Mouse (Mus musculus) layer of hippocampus, adult 6 months (tissue): ENCODE data around the gene Fbxw9. TPM values are rescaled to one million over a fixed set of nuclear protein-coding genes. Genes with fewer than 3 reads are reported as not detected.
A peak's percentile ranks its signal among the peaks of the same experiment; 100 is the strongest.

Experiments used
- long read RNA-seq, 2 experiments: library from polyadenylated mRNA; unstranded; transcript quantifications; one replicate each; pipeline ENCODE4 v2.0.0; 2019 to 2020
- microRNA-seq: library from miRNA; unstranded; fragments of <30 nt; microRNA quantifications from one replicate; pipeline ENCODE4 v1.2.0, GENCODE M21; 2020
- polyA plus RNA-seq: library from polyadenylated mRNA; unstranded; fragments of <200 nt; fragmentation: Nextera tagmentation; gene quantifications from 2 replicates; pipeline ENCODE4 v1.2.3, GENCODE M21; 2021

Gene Fbxw9
- 13.4 and 14.1 TPM in 2 replicates for polyA plus RNA-seq
- long read RNA-seq, experiment 1, transcript Fbxw9-201 (10 exons, 1,907 nt): major isoform, 18 of 33 reads
- long read RNA-seq, experiment 1, partial matches to known transcripts: 6 of 33 reads
- long read RNA-seq, experiment 1, other reads (novel, unspliced or antisense): 4 of 33 reads
- long read RNA-seq, experiment 2, transcript Fbxw9-203 (9 exons, 1,993 nt): minor isoform, 16 of 107 reads
- long read RNA-seq, experiment 2, transcript Fbxw9-201 (10 exons, 1,907 nt): major isoform, 67 of 107 reads
- long read RNA-seq, experiment 2, partial matches to known transcripts: 12 of 107 reads
- long read RNA-seq, experiment 2, other reads (novel, unspliced or antisense): 12 of 107 reads

DNA sequence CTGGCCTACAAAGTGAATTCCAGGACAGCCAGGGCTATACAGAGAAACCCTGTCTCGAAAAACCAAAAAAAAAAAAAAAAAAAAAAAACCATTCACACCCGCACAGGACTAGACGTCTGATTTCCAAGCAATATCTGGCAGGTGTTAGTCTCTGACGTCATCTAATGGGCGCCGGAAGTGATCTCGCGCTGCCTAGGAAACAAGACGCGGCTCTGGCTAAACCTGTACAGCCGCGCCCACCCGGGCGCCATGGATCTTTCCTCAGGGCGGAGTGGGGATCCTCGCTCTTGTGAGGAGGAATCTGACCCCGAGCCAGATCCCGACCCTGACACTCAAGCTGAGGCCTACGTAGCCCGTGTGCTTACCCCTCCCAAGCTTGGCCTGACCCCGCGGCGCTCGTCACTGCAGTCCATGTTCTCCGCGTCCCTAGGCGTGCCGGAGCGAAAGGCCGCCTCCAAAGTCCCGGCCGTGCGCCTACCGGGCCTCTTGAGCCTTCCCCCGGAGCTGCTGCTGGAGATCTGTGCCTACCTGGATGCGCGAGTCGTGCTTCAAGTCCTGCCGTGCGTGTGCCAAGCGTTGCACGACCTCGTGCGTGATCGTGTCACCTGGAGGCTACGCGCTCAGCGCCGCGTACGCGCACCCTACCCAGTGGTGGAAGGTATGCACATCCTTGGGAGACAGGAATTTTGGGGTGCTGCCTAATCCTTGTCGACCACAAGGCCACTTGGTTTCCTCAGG is at the start of gene Fbxw9:
Fbxw9 (plus strand) TSS at position 177 of the 738 bp plus-strand sequence.

GRCm38 (mm10) chr8:85014431-85014830 is 45.4 kb upstream of the Fbxw9 start, which contains the start of gene Best2:
Best2 (minus strand) TSS chr8:85014531.

DNA sequence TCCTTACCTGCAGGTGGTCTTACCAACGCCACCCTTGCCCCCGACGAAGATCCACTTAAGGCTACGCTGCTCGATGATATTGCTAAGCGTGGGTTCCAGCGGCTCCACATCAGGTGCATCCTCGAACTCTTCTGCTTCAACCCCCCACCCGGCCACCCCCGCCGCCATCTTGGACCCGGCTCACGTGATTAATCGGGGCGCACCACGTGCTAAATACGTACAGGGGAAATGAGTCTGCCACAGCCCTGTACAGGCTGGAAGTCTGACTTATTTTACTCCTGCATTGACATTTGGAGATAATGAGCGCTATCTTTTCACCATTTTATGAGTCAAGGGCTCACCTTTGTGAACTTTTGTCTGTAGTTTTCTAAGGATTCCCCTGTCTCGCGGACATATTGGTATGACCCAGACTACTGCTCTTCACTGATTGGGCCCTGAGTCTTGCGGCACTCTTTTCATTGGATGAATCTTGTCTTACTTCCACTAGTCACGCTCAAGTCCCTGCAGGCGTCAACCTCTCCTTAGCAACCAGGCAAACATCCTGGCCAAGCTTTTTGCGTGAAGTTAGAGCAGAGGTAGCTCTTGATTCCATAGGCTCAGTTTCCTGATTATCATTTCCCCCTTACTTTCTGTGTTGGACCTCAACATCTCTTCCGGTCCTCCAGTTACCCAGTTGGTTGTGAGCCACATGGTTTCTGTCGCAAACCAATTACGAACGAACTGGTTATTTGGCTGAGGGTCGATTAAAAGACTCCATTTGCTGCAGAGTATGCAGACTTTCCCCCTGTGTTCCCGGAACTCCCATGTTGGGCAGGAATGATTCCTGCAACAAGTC is 34.5 kb upstream of the Fbxw9 start, which contains the start of gene Asna1:
Asna1 (minus strand) TSS at position 184 of the 835 bp plus-strand sequence.

GRCm38 (mm10) chr8:85026670-85027515 is 33.0 kb upstream of the Fbxw9 start, which contains the start of gene Trir:
Trir (plus strand) TSS chr8:85026823.

DNA sequence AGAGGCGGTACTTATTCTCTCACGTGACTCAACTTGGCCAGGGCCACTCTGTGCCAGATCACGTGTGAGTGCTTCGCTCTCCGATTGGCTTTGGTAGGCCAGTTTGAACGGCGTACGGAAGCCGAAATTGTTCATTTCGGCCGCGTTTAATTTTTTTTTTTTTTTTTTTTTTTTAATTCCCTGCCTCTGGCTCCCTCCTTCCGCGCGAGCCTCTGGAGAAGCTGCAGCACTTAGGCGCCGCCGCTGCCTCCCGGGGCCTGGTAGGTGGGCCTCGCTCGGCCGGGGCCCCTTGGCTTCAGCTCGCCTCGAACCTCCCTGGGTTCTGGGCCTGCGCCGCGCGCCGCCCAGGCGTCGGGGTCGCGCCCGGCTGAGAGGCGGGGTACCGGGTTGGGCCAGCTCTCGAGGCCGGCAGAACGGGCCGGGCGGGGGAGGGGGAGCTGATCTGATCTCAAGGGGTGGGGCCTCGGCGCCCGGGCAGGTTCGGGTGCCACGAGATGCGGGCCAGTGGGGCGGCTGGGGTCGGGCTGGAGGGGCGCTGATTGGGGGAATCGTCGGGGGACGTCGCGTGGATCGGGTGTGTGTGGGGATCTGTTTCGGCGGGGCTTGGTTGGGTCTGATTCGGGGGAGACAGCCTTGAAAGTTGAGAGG is 23.0 kb upstream of the Fbxw9 start, which contains the start of gene Tnpo2:
Tnpo2 (plus strand) TSS at position 198 of the 648 bp plus-strand sequence.

DNA sequence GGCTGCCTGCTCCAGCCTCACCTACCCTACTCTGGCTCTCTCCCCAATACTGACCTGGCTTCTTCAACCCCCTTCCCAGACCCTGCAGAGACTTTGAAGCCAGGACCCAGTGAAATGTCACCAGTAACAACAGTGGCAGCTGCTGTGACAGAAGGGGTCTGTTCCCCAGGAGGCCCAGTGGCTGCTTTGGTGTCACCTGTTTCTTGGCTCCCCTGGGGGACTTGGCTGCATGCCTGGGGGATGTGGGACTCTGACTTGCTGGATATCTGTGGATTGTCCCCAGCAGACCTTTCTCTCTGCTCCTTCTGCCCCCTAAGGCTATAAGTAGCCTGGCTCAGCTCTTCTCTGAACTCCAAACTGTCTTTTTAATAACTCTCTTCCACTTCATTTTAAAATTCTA is 8.1 kb downstream of the Fbxw9 start, which contains the start of gene Gm5741:
Gm5741 (minus strand) TSS at position 1 of the 400 bp plus-strand sequence.

DNA sequence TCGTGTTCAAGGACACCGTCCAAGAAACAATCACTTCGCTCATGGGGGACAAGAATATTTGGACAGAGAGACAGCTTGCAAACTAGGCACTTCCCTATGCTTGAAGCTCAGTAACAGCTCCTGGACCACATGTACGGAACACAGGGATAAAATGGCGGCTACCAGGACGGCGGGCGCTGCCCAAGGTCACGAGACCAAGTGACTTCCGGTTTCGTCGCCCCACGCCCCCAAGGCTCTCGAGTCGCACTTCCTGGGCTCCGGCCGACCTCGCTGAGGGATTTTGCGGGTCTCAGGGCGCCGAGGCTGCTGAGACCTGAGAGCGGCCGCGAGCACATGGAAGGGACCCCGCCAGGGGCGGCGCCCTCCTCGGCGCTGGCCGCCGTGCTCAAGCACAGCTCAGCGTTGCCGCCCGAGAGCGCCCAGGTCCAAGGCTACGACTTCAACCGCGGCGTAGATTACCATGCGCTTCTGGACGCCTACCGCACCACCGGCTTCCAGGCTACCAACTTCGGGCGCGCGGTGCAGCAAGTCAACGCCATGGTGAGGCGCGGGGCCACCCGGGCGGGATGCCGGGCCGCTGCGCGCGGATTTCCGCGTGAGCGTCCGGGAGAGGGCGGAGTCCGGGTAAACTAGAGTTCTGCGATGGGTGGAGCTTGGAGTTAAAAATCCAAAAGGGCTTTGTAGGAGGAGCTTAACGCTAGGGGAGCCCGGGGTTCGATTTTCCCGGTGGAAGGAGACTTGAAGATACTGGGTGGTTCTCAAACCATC is 11.8 kb downstream of the Fbxw9 start, which contains the start of gene Dhps:
Dhps (plus strand) TSS at position 244 of the 768 bp plus-strand sequence.

DNA sequence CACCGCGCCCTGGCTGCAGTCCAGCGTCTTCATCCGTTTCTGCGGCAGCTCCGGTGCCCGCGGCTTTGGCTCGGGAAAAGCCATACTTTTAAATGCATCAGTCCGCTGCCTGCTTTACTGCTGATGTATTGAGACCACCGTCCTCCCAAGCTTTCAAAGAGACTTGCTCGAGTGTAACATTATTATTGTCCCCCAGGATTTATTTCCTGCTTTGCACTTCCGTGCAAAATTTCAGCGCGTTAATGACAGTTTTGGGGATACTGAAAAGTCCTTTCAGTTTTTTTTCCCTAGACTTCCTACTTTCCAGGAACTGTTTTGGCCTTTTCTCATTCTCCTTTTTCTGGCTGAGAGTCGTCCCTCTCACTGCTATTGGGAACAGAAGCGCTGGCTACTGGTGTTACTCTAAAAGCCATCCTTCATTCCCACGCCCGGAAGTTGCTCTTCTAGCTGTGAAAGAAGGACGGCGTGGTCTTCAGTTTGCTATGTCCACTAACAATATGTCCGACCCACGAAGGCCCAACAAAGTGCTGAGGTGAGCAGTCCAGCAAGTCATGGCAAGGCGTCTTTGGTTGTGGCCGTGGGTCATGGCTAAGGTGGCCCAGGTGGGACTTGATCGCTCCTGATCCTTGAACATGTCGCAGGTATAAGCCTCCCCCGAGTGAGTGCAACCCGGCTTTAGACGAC is 20.8 kb downstream of the Fbxw9 start, which contains the start of gene Wdr83os:
Wdr83os (plus strand) TSS at position 209 of the 684 bp plus-strand sequence.

DNA sequence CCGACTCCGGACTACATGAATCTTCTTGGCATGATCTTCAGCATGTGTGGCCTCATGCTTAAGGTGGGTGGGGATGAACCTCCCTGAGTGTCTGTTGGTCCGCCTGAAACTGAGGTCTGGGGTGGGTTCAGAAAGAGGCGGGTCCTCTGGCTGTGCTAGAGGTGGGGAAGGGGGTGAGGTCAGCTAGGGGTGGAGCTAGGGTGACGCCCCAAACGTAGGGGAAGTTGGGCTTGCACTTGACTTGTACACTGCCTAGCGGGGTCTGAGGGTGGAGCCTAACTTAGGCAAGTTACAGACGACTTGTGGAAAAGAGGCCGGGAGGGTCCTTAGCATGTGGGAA is 21.3 kb downstream of the Fbxw9 start, which contains the start of gene Wdr83:
Wdr83 (minus strand) TSS at position 91 of the 340 bp plus-strand sequence.

DNA sequence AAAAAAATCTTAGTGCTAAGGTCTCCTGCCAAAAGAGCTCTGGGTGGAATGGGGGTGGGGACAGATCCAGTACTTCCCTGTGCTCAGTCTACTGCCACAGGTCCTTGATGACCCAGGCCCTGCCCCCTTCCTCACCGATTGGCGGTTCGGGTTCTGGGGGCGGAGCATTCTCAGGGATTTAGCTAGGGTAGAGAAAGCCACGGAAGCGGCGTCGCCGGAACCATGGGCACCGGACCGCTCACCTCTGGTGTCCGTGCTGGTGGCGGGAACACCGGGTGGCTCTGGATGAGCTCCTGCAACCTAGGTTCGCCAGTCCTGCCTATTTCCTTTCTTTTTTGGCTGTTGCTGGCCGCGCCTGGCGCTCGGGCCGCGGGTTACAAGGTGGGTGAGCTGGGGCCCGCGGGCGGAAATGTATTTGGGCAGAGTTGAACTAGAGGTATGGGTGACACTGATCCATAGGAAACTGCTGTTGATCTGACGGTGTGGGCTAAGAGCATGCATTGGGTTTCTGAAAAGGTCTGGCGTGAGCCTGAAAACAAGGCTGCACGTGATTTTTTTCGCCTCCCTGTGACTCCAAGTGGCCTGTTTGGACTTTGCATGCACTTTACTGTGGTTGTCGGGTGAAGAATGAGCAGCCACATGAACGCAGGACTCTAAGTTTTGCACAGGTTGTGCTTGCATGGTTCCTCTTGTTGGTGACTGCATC is 23.4 kb downstream of the Fbxw9 start, which contains the start of gene Man2b1:
Man2b1 (plus strand) TSS at position 163 of the 706 bp plus-strand sequence.

Small RNA genes within 50 kb of the gene (microRNA-seq; reads per million reads assigned to microRNA genes)
- not detected for gene Gm23388
- 2.1 reads per million, percentile 3 among the genes with 10 or more reads in this experiment for gene Mir7070

Other genes with a start within 250 kb of the Fbxw9 start
- gene Dand5, start 237.2 kb upstream of the Fbxw9 start, polyA plus RNA-seq: 14.6 and 16.6 TPM in 2 replicates
- gene Gadd45gip1, start 228.5 kb upstream of the Fbxw9 start, polyA plus RNA-seq: 36.3 and 37.5 TPM in 2 replicates
- 132 and 159 TPM in 2 replicates for gene Rad23a, start 219.4 kb upstream of the Fbxw9 start, polyA plus RNA-seq
- gene Calr, start 213.1 kb upstream of the Fbxw9 start, polyA plus RNA-seq: 92.3 and 126 TPM in 2 replicates
- 21.3 and 22.2 TPM in 2 replicates for gene Farsa, start 203.1 kb upstream of the Fbxw9 start, polyA plus RNA-seq
- 18.5 and 21.1 TPM in 2 replicates for gene Syce2, start 187.9 kb upstream of the Fbxw9 start, polyA plus RNA-seq
- gene Gcdh, start 166.1 kb upstream of the Fbxw9 start, polyA plus RNA-seq: 22.7 and 24.2 TPM in 2 replicates
- gene Klf1, start 158.1 kb upstream of the Fbxw9 start, polyA plus RNA-seq: 0.15 and 0.30 TPM in 2 replicates
- gene Dnase2a, start 151.5 kb upstream of the Fbxw9 start, polyA plus RNA-seq: 4.5 and 6.6 TPM in 2 replicates
- gene Mast1, start 122.7 kb upstream of the Fbxw9 start, polyA plus RNA-seq: 11.2 and 18.3 TPM in 2 replicates
- 0.15 TPM in 1 of 2 replicates, not detected in the other for gene Rtbdn, start 113.1 kb upstream of the Fbxw9 start, polyA plus RNA-seq
- gene Gm49661, start 90.6 kb upstream of the Fbxw9 start, polyA plus RNA-seq: not detected in 2 replicates
- 688 and 751 TPM in 2 replicates for gene Prdx2, start 90.5 kb upstream of the Fbxw9 start, polyA plus RNA-seq
- 45.5 and 52.3 TPM in 2 replicates for gene Rnaseh2a, start 90.3 kb upstream of the Fbxw9 start, polyA plus RNA-seq
- gene Junb, start 81.3 kb upstream of the Fbxw9 start, polyA plus RNA-seq: 142 and 144 TPM in 2 replicates
- gene Hook2, start 69.5 kb upstream of the Fbxw9 start, polyA plus RNA-seq: 5.0 and 6.2 TPM in 2 replicates
- gene Best2, start 45.5 kb upstream of the Fbxw9 start, polyA plus RNA-seq: 0.09 TPM in 1 of 2 replicates, not detected in the other
- gene Asna1, start 34.8 kb upstream of the Fbxw9 start, polyA plus RNA-seq: 31.7 and 41.1 TPM in 2 replicates
- 71.1 and 83.3 TPM in 2 replicates for gene Trir, start 33.2 kb upstream of the Fbxw9 start, polyA plus RNA-seq
- gene Tnpo2, start 23.1 kb upstream of the Fbxw9 start, polyA plus RNA-seq: 24.3 and 26.5 TPM in 2 replicates
- gene Gm5741, start 7.9 kb downstream of the Fbxw9 start, polyA plus RNA-seq: not detected in 2 replicates
- gene Dhps, start 11.7 kb downstream of the Fbxw9 start, polyA plus RNA-seq: 63.7 and 73.4 TPM in 2 replicates
- 140 and 142 TPM in 2 replicates for gene Wdr83os, start 20.7 kb downstream of the Fbxw9 start, polyA plus RNA-seq
- 35.6 and 36.8 TPM in 2 replicates for gene Wdr83, start 21.3 kb downstream of the Fbxw9 start, polyA plus RNA-seq
- gene Man2b1, start 23.2 kb downstream of the Fbxw9 start, polyA plus RNA-seq: 20.7 and 26.6 TPM in 2 replicates
- 1.4 and 1.6 TPM in 2 replicates for gene Zfp791, start 63.0 kb downstream of the Fbxw9 start, polyA plus RNA-seq
- not detected in 2 replicates for gene Cks1brt, start 91.9 kb downstream of the Fbxw9 start, polyA plus RNA-seq
- gene Olfr371, start 165.9 kb downstream of the Fbxw9 start, polyA plus RNA-seq: not detected in 2 replicates
- gene Orc6, start 239.6 kb downstream of the Fbxw9 start, polyA plus RNA-seq: 42.6 and 42.8 TPM in 2 replicates
- 80.4 and 83.7 TPM in 2 replicates for gene Vps35, start 239.7 kb downstream of the Fbxw9 start, polyA plus RNA-seq